Mouse (Mus musculus): ENCODE measurements around the gene Xrra1.

Gene Xrra1

DNA sequence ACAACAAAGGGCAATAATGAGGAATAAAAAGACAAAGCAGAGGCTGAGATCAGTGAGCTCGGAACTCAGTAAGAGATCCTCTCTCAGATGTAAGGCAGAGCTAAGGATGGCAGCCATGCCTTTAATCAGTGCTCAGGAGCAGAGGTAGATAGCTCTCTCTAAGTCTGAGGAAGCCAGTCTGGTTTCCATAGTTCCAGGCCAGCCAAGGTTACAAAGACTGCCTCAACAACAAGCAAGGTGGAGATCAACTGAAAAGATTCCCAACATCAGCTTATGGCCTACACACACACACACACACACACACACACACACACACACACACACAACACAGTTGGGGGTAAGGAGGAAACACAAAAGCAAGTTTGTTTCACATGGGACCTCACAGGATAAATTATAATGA lies 7.8 kb upstream of the Xrra1 start:
- no peak for DNase-seq (ENCODE audit: low spot score in 2 of 2)

DNA sequence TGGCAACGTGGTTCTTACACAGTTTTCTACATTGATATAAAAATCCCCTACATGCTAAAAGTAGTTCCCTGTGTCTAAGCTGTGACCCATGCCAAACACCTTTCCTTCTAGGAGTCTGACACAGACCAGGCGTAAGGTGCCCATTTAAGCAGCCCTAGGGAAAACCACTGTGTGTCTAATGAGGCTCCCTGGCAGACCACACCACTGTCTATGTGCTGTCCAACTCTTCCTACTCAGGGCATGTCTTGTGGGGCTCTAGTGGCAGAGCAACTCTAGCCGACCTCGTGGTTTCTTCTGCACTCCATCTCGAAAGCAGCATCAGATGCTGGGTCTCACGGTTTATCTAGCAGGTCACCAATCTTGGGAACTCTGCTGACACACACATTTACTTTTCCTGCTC lies 7.3 kb upstream of the Xrra1 start:
- DNase-seq (ENCODE audit: low spot score in 2 of 2) = no peak

DNA sequence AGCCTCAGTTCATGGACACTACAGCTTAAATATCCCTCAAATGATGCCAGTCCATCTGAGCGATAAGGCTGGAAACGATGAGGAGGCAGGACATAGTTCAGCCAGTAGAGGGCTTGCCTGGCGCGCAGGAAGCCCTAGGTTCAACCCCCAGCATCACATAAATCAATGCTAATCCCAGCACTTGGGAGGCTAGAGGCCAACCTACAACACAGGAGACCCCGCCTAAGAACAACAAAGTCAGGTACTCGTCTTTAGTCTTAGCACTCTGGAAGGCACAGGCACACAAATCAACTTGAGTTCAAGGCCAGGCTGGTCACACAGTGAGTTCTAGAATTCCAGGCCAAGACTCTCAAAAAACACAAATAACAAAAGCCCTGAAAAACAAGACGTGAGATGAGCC lies 5.6 kb upstream of the Xrra1 start:
- no peak for DNase-seq (ENCODE audit: low spot score in 2 of 2)

DNA sequence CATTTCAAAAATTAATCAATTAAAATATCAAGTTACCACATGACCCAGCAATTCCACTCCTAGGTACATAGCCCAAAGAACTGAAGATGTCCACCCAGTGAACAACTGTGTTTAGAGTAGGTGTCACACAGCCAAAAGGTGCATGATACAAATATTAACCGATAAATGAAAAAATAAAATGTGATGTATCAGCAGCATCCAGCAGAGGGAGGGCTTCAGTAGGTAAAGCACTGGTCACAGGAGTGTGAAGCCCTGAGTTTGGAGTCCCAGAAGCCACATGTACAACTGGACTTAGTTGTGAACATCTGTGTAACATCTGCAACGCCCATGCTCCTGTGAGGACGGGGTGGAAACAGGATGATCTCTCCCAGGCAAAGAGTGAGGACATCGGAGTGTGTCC lies 4.6 kb upstream of the Xrra1 start:
- DNase-seq (ENCODE audit: low spot score in 2 of 2) = no peak

DNA sequence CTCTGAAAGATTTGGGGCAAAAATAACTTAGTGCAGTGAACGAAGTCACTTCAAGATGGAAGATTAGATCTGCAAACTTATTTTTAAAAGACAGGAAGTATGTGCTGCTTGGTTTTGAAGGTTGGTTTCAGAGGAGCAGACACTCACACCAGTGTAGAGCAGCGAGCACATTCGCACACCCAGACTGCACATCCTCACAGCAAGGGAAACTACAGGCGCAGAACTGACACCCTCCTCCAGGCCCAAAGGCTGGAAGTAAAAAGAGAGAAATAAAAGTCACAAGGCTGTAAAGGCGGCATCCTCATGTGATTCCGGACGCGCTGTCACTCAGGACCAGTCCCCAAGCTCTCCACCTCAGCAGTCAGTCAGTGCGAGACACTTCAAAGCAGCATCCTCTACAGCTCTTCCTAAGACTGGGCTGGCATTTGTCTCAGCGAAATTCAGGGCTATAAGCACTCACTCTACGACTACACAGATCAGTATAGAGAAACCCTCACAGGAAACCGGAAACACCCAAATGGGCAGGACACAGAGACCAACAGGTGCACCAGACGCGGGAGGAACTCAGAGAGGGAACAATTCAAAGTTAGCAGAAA lies 2.6 kb upstream of the Xrra1 start:
- DNase-seq (ENCODE audit: low spot score in 2 of 2) = no peak

DNA sequence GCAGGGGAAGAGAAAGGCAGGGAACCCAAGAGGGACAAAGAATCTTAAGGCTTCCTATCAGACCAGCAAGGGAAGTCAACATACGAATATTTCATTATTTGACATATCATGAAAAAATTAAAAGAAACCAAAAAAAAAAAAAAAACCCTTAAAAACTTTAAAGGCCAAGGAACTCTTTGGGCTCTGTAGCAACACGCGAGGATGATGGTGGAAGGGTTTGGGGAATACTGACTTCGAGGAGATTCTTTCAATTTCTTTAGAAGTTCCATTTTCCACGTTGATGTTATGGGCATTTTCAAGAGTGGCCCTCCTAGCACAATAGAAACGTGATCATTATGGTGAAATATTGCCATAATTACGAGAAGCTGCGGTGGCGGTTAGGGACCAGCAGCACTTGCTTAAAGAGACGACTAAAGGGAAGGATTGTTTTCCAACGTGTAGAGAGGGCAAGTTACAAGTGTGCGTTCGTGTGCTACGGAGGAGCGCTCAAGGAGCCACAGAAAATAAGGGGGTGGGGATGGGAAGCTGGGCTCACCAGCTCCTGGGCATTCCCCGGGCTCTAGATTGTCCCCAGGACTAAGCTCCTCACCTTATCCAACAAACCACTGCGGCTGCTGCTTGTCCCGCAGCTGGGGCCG lies 622 bp upstream of the Xrra1 start:
- DNase-seq (ENCODE audit: low spot score in 2 of 2) = no peak

DNA sequence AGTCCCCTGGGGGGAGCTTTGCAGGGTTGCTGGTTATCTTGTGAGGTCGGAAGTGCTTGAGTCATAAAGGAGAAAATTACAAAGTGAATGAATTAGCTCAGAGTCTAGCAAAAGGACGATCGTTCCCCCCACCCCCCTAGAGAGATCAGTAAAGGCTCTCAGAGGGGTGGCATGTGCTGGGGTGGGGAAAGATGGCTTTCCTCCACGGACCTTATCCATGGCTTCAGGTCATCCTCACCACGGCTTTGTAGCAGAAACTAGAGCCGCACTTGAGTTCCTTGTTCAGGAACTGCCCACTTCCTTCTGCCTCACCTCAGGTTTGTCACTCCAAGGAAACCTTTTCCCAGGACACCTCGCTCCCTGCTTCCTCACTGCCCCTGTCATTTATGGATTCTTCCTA lies 4.4 kb downstream of the Xrra1 start, which contains the start of gene Spcs2:
Gene Spcs2 (minus strand): TSS at position 101 of the 400 bp plus-strand sequence.
- DNase-seq (ENCODE audit: low spot score in 2 of 2) = no peak

DNA sequence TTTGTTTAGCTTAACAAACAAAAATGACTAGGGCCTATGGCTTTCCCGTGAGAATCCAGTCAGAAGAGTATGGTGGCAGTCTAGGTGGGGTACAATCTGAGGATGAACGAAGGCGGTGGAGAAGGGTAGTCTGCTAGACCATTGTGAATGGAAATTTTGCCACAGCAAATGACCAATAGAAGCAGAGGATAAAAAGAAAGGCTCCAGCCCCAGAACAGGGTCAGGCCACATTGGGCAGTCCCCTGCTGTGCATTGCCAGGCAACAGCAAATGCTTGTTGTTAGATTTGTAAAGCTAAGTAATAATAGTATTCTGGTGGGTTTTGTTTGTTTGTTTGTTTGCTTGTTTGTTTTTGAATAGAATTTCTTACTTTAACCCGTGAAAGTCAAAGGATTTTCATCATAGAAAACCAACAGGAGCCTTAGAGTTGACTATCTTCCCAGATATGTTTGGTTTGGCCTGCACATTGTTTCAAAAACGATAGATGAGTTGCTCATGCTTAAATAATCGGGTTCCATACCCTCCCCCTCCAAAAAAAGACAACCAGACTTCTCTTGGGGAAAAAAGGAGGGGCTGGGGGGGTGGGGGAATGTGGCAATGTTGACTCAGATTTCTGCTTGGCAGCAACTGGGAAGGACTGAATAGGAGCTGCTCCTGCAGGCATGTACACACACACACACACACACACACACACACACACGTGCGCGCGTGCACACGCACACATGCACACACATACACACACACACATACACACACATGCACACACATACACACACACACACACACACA lies 5.5 kb downstream of the Xrra1 start:
- DNase-seq (ENCODE audit: low spot score in 2 of 2) = no peak

DNA sequence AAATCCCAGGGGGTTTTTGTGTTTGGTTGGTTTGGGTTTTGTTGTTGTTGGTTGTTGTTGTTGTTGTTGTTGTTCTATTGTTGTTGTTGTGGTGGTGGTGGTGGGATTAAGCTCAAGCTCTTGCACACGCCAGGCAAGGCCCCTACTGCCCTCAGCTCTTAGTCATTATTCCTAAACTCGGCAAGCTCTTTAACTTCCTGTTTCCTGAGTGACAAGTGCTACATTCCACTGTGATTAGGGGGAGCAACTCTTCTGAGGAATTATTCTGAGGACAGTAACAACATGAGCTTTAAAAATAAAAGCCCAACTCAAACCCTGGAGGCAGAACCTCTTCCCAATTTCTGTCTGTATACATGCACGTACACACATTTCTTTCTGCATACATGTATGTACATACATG lies 6.3 kb downstream of the Xrra1 start:
- no peak for DNase-seq (ENCODE audit: low spot score in 2 of 2)

DNA sequence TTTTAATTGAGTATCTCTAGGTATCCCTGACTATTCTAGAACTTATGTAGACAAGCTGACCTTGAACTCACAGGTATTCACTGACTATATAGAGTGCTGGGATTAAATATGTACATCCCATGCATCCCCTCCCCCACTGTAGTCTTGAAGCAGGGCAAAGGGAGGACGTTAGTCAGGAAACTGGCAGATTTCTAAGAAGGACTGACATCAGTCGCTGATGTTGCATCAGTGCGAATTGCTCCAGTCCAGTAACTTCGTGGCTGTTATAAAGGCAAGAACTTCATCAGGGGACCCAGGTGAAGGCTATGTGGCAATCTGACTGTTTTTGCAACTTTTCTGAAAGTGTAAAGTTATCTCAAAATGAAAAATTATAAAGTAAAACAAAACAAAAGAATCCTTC lies 10.4 kb downstream of the Xrra1 start:
- no peak for DNase-seq (ENCODE audit: low spot score in 2 of 2)

DNA sequence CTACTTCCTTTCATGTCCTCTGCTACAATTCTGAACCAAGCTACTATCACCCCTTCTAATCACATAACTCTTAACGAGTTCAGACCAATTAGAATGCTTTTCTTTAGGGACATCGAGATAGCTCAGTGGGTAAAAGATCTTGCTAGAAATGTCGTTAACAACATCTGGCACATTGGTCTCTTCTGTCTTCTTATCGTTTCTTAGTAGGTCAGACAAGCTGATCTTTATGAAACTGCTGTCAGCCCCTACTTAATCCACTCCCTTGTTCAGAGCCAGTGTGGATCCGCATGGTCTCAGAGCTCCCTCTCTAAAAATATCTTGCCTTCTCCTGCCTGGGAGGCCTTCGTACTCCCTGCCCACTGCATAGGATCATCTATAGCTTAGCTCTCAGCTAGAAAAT lies 15.0 kb downstream of the Xrra1 start:
- DNase-seq (ENCODE audit: low spot score in 2 of 2) = no peak

DNA sequence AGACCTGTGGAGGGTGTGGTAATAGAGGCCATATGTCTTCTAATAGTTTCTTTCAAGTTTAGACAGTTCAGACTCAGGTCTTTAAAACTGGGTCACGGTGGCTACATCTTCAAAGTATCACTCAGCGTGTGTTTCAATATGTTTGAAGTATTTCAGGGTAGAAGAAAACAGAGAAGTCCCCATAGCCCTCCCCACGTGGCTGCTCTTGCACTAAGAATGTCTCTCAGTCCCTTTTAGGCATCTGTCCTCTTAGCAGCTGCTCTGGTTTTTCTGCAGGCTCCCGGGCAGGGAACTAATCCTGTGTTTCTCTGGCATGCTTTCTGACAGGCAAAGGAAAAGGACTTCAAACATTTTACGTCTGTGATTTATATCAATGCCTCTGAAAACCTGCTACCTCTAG lies 17.0 kb downstream of the Xrra1 start:
- DNase-seq (ENCODE audit: low spot score in 2 of 2) = no peak

DNA sequence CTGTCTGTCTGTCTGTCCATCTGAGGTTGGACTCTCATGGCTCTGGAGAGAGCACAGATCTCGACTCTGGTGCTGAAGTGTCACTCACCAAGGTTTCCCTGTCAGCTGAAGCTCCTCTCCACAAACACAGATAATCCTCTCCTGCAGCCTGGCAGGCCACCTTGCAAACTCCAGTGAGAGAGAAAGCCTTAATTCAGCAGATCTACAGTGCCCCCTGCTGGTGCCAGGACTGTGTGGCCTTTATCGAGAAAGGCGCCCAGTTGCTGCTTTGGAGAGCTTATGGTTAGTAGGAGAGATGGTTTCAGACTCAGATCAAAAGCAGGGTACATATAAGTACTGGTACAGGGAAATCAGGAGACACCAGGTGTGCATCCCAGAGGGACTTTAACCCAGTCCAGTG lies 17.4 kb downstream of the Xrra1 start:
- peak; percentile 68 to 84 for DNase-seq (ENCODE audit: low spot score in 2 of 2)

DNA sequence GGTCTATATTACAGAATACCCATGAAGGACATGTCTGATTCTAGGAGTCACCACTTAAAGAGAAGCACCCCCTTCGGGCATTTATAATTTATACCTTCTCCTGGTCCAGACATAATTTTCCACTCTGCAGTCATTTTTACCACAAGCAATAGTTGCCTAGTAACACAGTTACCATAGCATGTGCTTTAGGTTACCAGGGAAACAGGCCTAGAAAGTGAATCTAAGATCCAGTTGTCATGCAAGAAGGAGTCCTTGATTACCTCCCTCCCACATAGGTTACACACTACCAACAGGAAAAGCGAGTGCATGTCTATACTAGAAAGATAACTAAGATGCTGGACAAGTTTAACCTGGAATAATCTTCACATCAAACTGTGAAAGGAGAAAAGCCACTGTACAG lies 19.3 kb downstream of the Xrra1 start:
- no peak for DNase-seq (ENCODE audit: low spot score in 2 of 2)

DNA sequence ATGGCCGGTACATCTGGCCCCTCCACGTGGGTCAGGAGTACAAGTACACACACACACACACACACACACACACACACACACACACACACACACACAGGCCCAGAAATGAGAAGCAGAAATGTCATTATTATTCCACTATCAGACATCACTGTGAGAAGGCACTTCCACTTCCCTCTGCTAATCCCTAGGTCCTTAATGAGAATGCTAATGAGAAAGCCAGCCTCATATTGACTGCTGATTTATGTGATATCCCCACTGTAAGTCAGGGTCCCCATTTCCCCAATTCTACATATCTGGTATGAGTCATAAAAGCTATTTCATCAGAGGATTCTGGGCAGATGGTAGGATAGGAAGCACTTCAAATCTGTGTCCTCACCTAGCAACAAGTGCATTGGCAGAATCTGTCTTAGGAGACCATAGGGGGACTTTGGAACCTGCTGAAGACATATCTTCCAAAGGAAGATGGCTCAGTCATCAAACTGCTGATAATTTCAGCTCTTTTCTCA lies 28.4 kb downstream of the Xrra1 start:
- no peak for DNase-seq (ENCODE audit: low spot score in 2 of 2)

DNA sequence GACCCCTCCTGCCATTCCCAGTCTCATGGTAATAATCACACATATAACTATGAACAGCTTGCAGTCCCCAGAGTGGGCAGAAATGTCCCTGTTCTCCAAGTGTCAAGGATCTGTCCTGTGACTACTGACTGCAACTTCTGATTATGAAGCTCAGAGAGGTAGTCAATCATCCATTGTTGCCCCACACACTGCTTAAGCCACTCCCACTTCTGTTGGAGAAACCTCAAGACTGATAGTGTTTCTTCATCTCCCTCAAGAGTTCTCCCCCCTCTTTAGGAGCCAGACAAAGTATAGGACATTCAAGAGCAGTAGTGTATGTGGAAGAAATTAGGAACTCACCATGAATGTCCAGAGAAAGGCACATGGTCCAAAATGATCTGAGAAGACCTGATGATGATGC lies 28.8 kb downstream of the Xrra1 start:
- no peak for DNase-seq (ENCODE audit: low spot score in 2 of 2)

DNA sequence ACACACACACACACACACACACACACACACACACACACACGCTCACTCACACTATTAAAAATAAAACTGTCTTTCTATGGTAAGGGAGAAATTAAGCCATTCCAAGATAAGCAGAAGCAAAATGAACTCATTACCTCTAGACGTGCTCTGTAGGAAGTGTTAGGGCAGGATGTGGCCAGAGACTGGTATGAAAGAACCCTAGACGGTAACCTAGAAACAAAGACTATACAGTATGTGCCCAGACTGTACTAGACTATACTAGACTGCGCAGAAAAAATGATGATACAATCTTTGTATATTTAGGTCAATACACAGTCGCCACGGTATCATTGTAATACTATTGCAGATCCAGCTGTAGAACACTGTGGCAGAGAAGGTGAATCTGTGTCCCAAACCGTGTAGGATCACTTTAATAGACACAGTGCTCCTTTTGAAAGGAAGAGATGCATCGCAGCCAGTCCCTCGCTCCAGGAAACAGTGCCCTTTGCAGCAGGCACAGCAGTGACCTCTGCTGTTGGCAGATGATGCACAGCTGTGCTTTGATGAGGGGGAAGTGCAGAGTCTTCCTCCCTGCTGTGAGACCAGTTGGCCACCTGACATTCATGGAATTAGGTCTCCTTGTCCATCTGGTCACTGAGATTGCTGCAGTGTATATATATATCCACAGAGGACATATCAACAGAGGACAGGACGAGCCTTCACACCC lies 30.4 kb downstream of the Xrra1 start:
- no peak for DNase-seq (ENCODE audit: low spot score in 2 of 2)

DNA sequence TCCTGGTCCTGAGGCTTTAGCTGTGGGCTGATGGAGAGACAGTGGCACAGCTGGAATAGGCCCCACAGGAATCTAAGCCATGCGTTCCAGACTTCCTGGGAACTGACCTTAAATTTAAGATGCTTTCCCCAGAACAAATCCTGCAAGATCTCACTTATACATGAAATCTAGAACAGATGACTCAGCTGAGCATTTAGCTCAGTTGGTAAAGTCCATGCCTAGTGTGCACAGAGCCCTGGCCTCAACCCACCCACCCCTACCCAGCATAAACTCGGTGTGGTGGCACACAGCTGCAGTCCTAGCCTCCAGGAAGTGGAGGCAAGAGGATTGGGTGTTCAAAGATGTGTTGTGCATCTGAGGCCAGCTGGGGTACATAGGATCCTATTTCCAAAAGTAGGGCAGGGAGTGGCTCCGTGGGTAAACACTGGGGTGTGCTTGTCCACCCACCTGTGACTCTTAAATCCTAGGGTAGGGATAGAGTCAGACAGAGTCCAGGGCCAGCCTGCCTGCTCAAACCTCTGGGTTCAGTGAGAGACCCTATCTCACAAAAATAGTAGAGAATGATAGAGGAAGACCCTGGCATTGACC lies 31.3 kb downstream of the Xrra1 start:
- DNase-seq (ENCODE audit: low spot score in 2 of 2) = no peak

DNA sequence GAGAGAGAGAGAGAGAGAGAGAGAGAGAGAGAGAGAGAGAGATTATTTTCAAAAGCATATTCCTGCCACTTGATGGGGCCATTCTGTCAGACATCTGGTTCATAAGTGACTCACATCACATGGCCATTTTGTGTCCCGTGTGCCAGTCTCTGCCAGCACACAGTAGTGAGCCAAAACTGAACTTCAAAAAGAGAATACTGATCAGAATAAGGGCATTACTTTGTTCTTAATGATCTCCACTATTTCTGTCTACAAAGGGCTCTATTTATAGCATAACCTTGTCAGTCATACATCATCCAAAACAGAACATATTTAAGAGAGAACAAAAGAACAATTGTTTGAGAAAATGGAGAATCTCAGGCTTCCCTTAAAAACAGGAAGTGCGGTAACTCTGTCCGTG lies 32.6 kb downstream of the Xrra1 start:
- no peak for DNase-seq (ENCODE audit: low spot score in 2 of 2)

DNA sequence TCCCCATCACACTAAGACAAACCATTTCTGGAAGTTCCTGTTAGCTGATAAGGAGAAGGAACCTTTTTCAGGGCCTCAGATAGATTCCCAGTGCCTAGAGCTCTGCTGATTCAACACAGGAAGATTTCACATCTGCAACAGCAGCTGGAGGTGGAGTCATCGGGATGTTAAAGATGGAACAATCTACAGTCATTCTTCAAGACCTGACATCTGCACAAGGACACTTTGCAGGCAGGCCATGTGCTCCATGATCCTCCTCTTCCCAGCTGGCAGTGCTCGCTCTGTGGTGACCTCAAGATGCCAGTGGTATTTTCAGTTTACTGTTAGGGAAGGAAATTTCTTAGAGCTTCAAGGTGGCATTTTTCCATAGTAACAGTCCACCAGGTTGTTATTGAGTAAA lies 33.4 kb downstream of the Xrra1 start:
- no peak for DNase-seq (ENCODE audit: low spot score in 2 of 2)

DNA sequence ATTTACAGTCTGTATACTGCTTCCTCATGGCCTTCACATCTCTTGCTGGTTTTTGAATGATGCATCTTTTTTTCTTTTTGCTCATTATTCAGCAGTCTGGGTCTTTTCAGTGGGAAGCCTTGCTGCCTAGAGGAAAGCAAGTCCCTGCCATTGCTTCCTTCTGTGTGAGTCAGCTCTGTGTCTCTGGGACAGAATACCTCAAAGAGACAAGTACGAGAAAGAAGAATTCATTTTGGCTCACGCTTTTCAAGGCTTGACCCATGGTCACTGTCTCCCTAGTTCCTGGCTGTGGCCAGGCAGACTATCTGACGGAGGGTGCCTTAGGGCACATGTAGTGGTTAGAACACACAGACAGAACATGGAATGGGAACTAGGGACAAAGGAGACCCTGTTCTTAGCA lies 35.1 kb downstream of the Xrra1 start:
- no peak for DNase-seq (ENCODE audit: low spot score in 2 of 2)

DNA sequence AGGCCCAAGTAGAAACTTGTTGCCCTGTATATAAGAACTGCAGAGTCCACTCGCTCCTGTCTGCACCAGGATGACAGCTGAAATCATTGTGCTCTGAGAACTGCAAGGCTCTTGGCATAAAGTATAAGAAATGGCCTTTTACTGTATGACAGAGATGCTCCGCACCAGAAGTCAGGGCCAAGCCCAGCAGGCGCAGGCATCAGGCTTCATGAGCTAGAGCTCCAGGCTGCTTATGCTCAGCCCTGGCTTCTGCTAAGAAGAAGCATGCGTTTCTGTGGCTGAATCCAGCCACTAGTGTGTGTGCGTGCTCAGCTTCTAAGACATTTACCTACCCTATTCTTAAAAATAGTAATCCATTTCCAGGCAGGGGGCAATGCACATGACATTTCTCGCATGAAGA lies 35.6 kb downstream of the Xrra1 start:
- DNase-seq (ENCODE audit: low spot score in 2 of 2) = no peak

All from frontal cortex, postnatal 14 days (tissue).